Mouse (Mus musculus): ENCODE data around the gene Gm43191. TPM values are rescaled to one million over a fixed set of nuclear protein-coding genes. Genes with fewer than 3 reads are reported as not detected.
A peak's percentile ranks its signal among the peaks of the same experiment; 100 is the strongest.

The Gm43191 gene
- polyA plus RNA-seq (2015; fragmentation: Nextera tagmentation; extraction: Ambion mirVana): not detected in 2 replicates

- H3K9ac ChIP-seq (ENCODE audit: low read length): no peak within 1 kb of the TSS
- no peaks in the 10 kb centered on the region for H3K27me3 ChIP-seq (ENCODE audit: control insufficient read depth, insufficient read depth, low read length)
- no peaks in the 10 kb centered on the region for H3K4me1 ChIP-seq (replicated peaks; ENCODE audit: control insufficient read depth, insufficient read depth)
- H3K4me3 ChIP-seq (ENCODE audit: low read depth, low read length): no peak within 1 kb of the TSS
- no peaks in the 10 kb centered on the region for H3K36me3 ChIP-seq (ENCODE audit: control insufficient read depth, insufficient read depth, low read length)
- no peaks in the 10 kb centered on the region for H3K9me3 ChIP-seq (ENCODE audit: control insufficient read depth, low read length)
- no peak within 1 kb of the TSS for H3K4me2 ChIP-seq (replicated peaks; ENCODE audit: low read depth)
- ATAC-seq (ENCODE audit: low FRiP score, low TSS enrichment): no peak
- TF ChIP-seq EP300 (optimal IDR thresholded peaks at IDR 0.05) (no peak), CTCF (IDR thresholded peaks at IDR 0.05; ENCODE audit: low read depth) (no peak)
- 100% methylated on average over 1 of the region's 1 CpGs for WGBS
- H3K27ac ChIP-seq (replicated peaks): no peak within 1 kb of the TSS
- no peak for DNase-seq (ENCODE audit: low spot score)
Observed at GRCm38 (mm10) chr3:116681160-116681559, at the start of gene Gm43191. Gene Gm43191, minus strand, starts transcription at chr3:116681260.

- H3K4me2 ChIP-seq (replicated peaks; ENCODE audit: low read depth): no peak overlapping the region
- no peaks in the 10 kb centered on the region for H3K27me3 ChIP-seq (ENCODE audit: control insufficient read depth, insufficient read depth, low read length)
- 63% methylated on average over 2 of the region's 2 CpGs for WGBS
- no peak for DNase-seq (ENCODE audit: low spot score)
- TF ChIP-seq CTCF (IDR thresholded peaks at IDR 0.05; ENCODE audit: low read depth): no peak
- H3K27ac ChIP-seq (replicated peaks): no peak overlapping the region
- no peak for ATAC-seq (ENCODE audit: low FRiP score, low TSS enrichment)
- H3K4me3 ChIP-seq (ENCODE audit: low read depth, low read length): no peak overlapping the region
- H3K4me1 ChIP-seq (replicated peaks; ENCODE audit: control insufficient read depth, insufficient read depth): no peaks in the 10 kb centered on the region
- no peaks in the 10 kb centered on the region for H3K36me3 ChIP-seq (ENCODE audit: control insufficient read depth, insufficient read depth, low read length)
- H3K9me3 ChIP-seq (ENCODE audit: control insufficient read depth, low read length): no peaks in the 10 kb centered on the region
- H3K9ac ChIP-seq (ENCODE audit: low read length): no peak overlapping the region
Observed at GRCm38 (mm10) chr3:116729483-116730174, 48.6 kb upstream of the Gm43191 start.

DNA sequence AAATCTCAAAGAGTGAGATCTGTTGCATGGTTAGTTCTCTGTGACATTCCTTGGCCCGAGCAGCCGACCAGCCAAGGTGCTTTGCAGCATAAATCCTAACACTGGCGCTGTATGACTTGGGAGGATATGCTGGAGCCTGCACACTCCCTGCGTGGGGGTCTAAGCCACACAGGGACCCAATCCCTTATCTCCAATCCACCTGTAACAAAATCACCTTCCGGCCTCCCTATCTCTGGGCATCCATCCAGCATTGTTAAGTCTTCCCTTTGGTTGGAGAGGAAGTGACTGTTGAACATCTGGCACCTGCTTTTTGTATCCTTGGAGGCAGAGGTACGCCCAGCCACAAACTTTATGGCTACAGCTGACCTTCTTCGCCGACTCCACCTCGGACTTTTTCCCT is 45.7 kb upstream of the Gm43191 start:
- Histone ChIP-seq H3K9me3 (ENCODE audit: control insufficient read depth, low read length) (no peaks in the 10 kb centered on the region), H3K27me3 (ENCODE audit: control insufficient read depth, insufficient read depth, low read length) (no peaks in the 10 kb centered on the region), H3K4me1 (replicated peaks; ENCODE audit: control insufficient read depth, insufficient read depth) (no peaks in the 10 kb centered on the region), H3K36me3 (ENCODE audit: control insufficient read depth, insufficient read depth, low read length) (no peaks in the 10 kb centered on the region), H3K4me2 (replicated peaks; ENCODE audit: low read depth) (no peak overlapping the region), H3K9ac (ENCODE audit: low read length) (no peak overlapping the region), H3K27ac (replicated peaks) (peak overlapping the region; percentile 40), H3K4me3 (ENCODE audit: low read depth, low read length) (no peak overlapping the region)
- ATAC-seq (ENCODE audit: low FRiP score, low TSS enrichment) (peak; percentile 55; the same call in 1 of the 2 replicates), DNase-seq (ENCODE audit: low spot score) (peak; percentile 36)
- TF ChIP-seq EP300 (optimal IDR thresholded peaks at IDR 0.05) (no peak), CTCF (IDR thresholded peaks at IDR 0.05; ENCODE audit: low read depth) (no peak)
- WGBS: 38% methylated on average over 9 of the region's 9 CpGs

- Histone ChIP-seq H3K9ac (ENCODE audit: low read length) (no peak overlapping the region), H3K27me3 (ENCODE audit: control insufficient read depth, insufficient read depth, low read length) (no peaks in the 10 kb centered on the region), H3K4me1 (replicated peaks; ENCODE audit: control insufficient read depth, insufficient read depth) (no peaks in the 10 kb centered on the region), H3K9me3 (ENCODE audit: control insufficient read depth, low read length) (no peaks in the 10 kb centered on the region), H3K36me3 (ENCODE audit: control insufficient read depth, insufficient read depth, low read length) (no peaks in the 10 kb centered on the region), H3K4me2 (replicated peaks; ENCODE audit: low read depth) (no peak overlapping the region), H3K4me3 (ENCODE audit: low read depth, low read length) (no peak overlapping the region), H3K27ac (replicated peaks) (no peak overlapping the region)
- TF ChIP-seq CTCF (IDR thresholded peaks at IDR 0.05; ENCODE audit: low read depth) (no peak), EP300 (optimal IDR thresholded peaks at IDR 0.05) (no peak)
- DNase-seq (ENCODE audit: low spot score) (no peak), ATAC-seq (ENCODE audit: low FRiP score, low TSS enrichment) (peak; percentile 66; the same call in 1 of the 2 replicates)
- 48% methylated on average over 10 of the region's 10 CpGs for WGBS
Observed at GRCm38 (mm10) chr3:116723496-116724481, 42.7 kb upstream of the Gm43191 start.

- WGBS: 45% methylated on average over 4 of the region's 4 CpGs
- DNase-seq (ENCODE audit: low spot score): no peak
- H3K4me1 ChIP-seq (replicated peaks; ENCODE audit: control insufficient read depth, insufficient read depth): no peaks in the 10 kb centered on the region
- ATAC-seq (ENCODE audit: low FRiP score, low TSS enrichment): 0 out of 2 replicates have a peak, but pooled peaks have one; percentile 24
- no peak overlapping the region for H3K4me2 ChIP-seq (replicated peaks; ENCODE audit: low read depth)
- H3K4me3 ChIP-seq (ENCODE audit: low read depth, low read length): no peak overlapping the region
- H3K27ac ChIP-seq (replicated peaks): no peak overlapping the region
- H3K9ac ChIP-seq (ENCODE audit: low read length): no peak overlapping the region
- H3K27me3 ChIP-seq (ENCODE audit: control insufficient read depth, insufficient read depth, low read length): no peaks in the 10 kb centered on the region
- no peak for TF ChIP-seq CTCF (IDR thresholded peaks at IDR 0.05; ENCODE audit: low read depth)
- no peak for TF ChIP-seq EP300 (optimal IDR thresholded peaks at IDR 0.05)
- H3K9me3 ChIP-seq (ENCODE audit: control insufficient read depth, low read length): no peaks in the 10 kb centered on the region
- no peaks in the 10 kb centered on the region for H3K36me3 ChIP-seq (ENCODE audit: control insufficient read depth, insufficient read depth, low read length)
Observed at GRCm38 (mm10) chr3:116722980-116723379, 41.9 kb upstream of the Gm43191 start.

Data from stomach, postnatal 0 days (tissue).